8 mouse cellular contexts compared by ENCODE assay signal in genomic region chr2:25426721-25427191, GRCm38 (mm10). TPM values are rescaled to one million over a fixed set of nuclear protein-coding genes. Genes with fewer than 3 reads are reported as not detected.
DNase-seq lines count a peak whose midpoint lies in the region; ATAC-seq and TF ChIP-seq lines count a peak whose summit lies in the region.

No protein-coding gene starts in this region.

- H3K9ac ChIP-seq in kidney, embryonic 14.5 days (ENCODE audit: low read depth, low read length), result no peak overlapping the region

- no peaks in the 10 kb centered on the region for H3K36me3 ChIP-seq in kidney, adult 2 months (ENCODE audit: control insufficient read depth, insufficient read depth, low read length)
- no peaks in the 10 kb centered on the region for H3K36me3 ChIP-seq in kidney, embryonic 14.5 days (ENCODE audit: control insufficient read depth, insufficient read depth, low read length)
- H3K36me3 ChIP-seq in splenic B cell, adult 2 months (ENCODE audit: control insufficient read depth, insufficient read depth, low read length, poor library complexity, severe bottlenecking), result no peaks in the 10 kb centered on the region; the same call in 1 of the 2 replicates

- H3K4me2 ChIP-seq in kidney, embryonic 14.5 days (replicated peaks; ENCODE audit: low read depth, low read length), result no peak overlapping the region

- ATAC-seq in kidney, embryonic 14.5 days (ENCODE audit: low FRiP score, low TSS enrichment), result no peak

- DNase-seq in kidney, adult 2 months, result peak; percentile 72
- peak; percentile 79 for DNase-seq in Muller cell, postnatal 12 days (ENCODE audit: inconsistent ontology term)
- DNase-seq in cerebellum, postnatal 14 days, result peak; percentile 88 to 91
- DNase-seq in gastrocnemius, postnatal 10 days, result peak; percentile 74
- peak; percentile 63 to 77 for DNase-seq in layer of hippocampus, postnatal 14 days (ENCODE audit: low spot score in 2 of 2)
- DNase-seq in mesoderm, embryonic 11.5 days (ENCODE audit: low read depth, low spot score), result peak; percentile 74
- DNase-seq in splenic B cell, adult 2 months (ENCODE audit: low read depth, low spot score), result peak; percentile 89

- H3K9me3 ChIP-seq in kidney, embryonic 14.5 days (ENCODE audit: control insufficient read depth, low read length), result no peaks in the 10 kb centered on the region

- H3K4me1 ChIP-seq in kidney, adult 2 months (ENCODE audit: control insufficient read depth, insufficient read depth, low read length), result peaks cover 13% of the 10 kb centered on the region; the same call in 1 of the 2 replicates
- H3K4me1 ChIP-seq in kidney, embryonic 14.5 days (ENCODE audit: control insufficient read depth, insufficient read depth, low read length), result peaks cover 16% of the 10 kb centered on the region

- no peak overlapping the region for H3K4me3 ChIP-seq in kidney, adult 2 months (ENCODE audit: insufficient read depth, low read depth, low read length)
- H3K4me3 ChIP-seq in kidney, embryonic 14.5 days (ENCODE audit: low read length), result no peak overlapping the region

- WGBS in kidney, adult 2 months, result 29% methylated on average over 5 of the region's 5 CpGs
- 35% methylated on average over 5 of the region's 5 CpGs for WGBS in kidney, embryonic 14.5 days

- no peak for TF ChIP-seq POLR2A in kidney, adult 2 months (IDR thresholded peaks at IDR 0.05; ENCODE audit: low read depth, low read length)

- no peak overlapping the region for H3K27ac ChIP-seq in kidney, adult 2 months (ENCODE audit: insufficient read depth, low read depth, low read length)
- H3K27ac ChIP-seq in kidney, embryonic 14.5 days (ENCODE audit: low read depth, low read length), result no peak overlapping the region

- H3K27me3 ChIP-seq in kidney, adult 2 months (replicated peaks; ENCODE audit: control insufficient read depth, insufficient read depth, low read length), result no peaks in the 10 kb centered on the region
- H3K27me3 ChIP-seq in kidney, embryonic 14.5 days (ENCODE audit: control insufficient read depth, insufficient read depth, low read length), result peaks cover 7% of the 10 kb centered on the region
- H3K27me3 ChIP-seq in splenic B cell, adult 2 months (ENCODE audit: control insufficient read depth, insufficient read depth, low read length, poor library complexity, severe bottlenecking), result no peaks in the 10 kb centered on the region

- peak; percentile 86 for TF ChIP-seq CTCF in kidney, adult 2 months (conservative IDR thresholded peaks at IDR 0.05; ENCODE audit: insufficient read depth, insufficient read length, low read depth, low read length)

RNA-seq across cellular contexts. Expression of gene Abca2, which starts 1.7 kb away (rescaled TPM):
- 51.0 and 64.0 TPM in 2 replicates for polyA plus RNA-seq in kidney, adult 2 months (2012; rRNA removed)
- polyA plus RNA-seq in kidney, embryonic 14.5 days (2014; fragmentation: Nextera tagmentation; extraction: Ambion mirVana), result 8.1 and 11.2 TPM in 2 replicates
- 10 to 100 TPM; 10.4 to 14.1 TPM for total RNA-seq in gastrocnemius, postnatal 10 days (2021)
- 100 to 1,000 TPM; 140 to 141 TPM for total RNA-seq in layer of hippocampus, postnatal 14 days (2021)

RNA-seq across cellular contexts. Expression of gene Fut7, which starts 3.7 kb away (rescaled TPM):
- 0.19 and 0.80 TPM in 2 replicates for polyA plus RNA-seq in kidney, adult 2 months (2012; rRNA removed)
- polyA plus RNA-seq in kidney, embryonic 14.5 days (2014; fragmentation: Nextera tagmentation; extraction: Ambion mirVana), result not detected in 2 replicates
- total RNA-seq in gastrocnemius, postnatal 10 days (2021), result not detected
- total RNA-seq in layer of hippocampus, postnatal 14 days (2021), result under 1 TPM; 0.31 to 0.81 TPM

RNA-seq across cellular contexts. Expression of gene Npdc1, which starts 27.6 kb away (rescaled TPM):
- polyA plus RNA-seq in kidney, adult 2 months (2012; rRNA removed), result 73.7 and 99.5 TPM in 2 replicates
- polyA plus RNA-seq in kidney, embryonic 14.5 days (2014; fragmentation: Nextera tagmentation; extraction: Ambion mirVana), result 32.8 and 34.0 TPM in 2 replicates
- total RNA-seq in gastrocnemius, postnatal 10 days (2021), result 10 to 100 TPM; 25.2 to 37.3 TPM
- total RNA-seq in layer of hippocampus, postnatal 14 days (2021), result 100 to 1,000 TPM; 402 to 418 TPM

RNA-seq across cellular contexts. Expression of gene Clic3, which starts 29.9 kb away (rescaled TPM):
- polyA plus RNA-seq in kidney, adult 2 months (2012; rRNA removed), result 104 and 130 TPM in 2 replicates
- 0.57 and 1.2 TPM in 2 replicates for polyA plus RNA-seq in kidney, embryonic 14.5 days (2014; fragmentation: Nextera tagmentation; extraction: Ambion mirVana)
- under 1 TPM in 1 of 2 experiments, not detected in 1; 0.52 TPM for total RNA-seq in gastrocnemius, postnatal 10 days (2021)
- total RNA-seq in layer of hippocampus, postnatal 14 days (2021), result under 1 TPM in 1 of 2 experiments, not detected in 1; 0.58 TPM

RNA-seq across cellular contexts. Expression of gene Entpd2, which starts 31.1 kb away (rescaled TPM):
- polyA plus RNA-seq in kidney, adult 2 months (2012; rRNA removed), result 18.8 and 23.8 TPM in 2 replicates
- polyA plus RNA-seq in kidney, embryonic 14.5 days (2014; fragmentation: Nextera tagmentation; extraction: Ambion mirVana), result 2.0 and 2.7 TPM in 2 replicates
- 10 to 100 TPM; 29.9 to 30.5 TPM for total RNA-seq in gastrocnemius, postnatal 10 days (2021)
- total RNA-seq in layer of hippocampus, postnatal 14 days (2021), result 10 to 100 TPM; 22.3 to 23.4 TPM

Comparison
In these comparisons a context has a peak if more than half of its experiments do, and no peak if none do; other contexts are left out.
1. RNA of gene Abca2, which starts 1.7 kb away (total RNA-seq): 140 to 141 TPM in layer of hippocampus, postnatal 14 days; 10.4 to 14.1 TPM in gastrocnemius, postnatal 10 days; every median in the first group is over 4 times any median in the second.
2. RNA of gene Npdc1, which starts 27.6 kb away (total RNA-seq): 402 to 418 TPM in layer of hippocampus, postnatal 14 days; 25.2 to 37.3 TPM in gastrocnemius, postnatal 10 days; every median in the first group is over 10 times any median in the second.
3. Peak in every context shown above with its lines, with median percentiles within 50 percentile points of each other: DNase-seq.